Mouse (Mus musculus): ENCODE measurements around the gene Ddx59.

- TF ChIP-seq TAL1 (IDR thresholded peaks at IDR 0.05; ENCODE audit: low read length), result no peak
- TF ChIP-seq GATA1 (IDR thresholded peaks at IDR 0.05; ENCODE audit: low read length), result no peak
Observed at GRCm38 (mm10) chr1:136394506-136394905, 20.6 kb upstream of the Ddx59 start.
